Mouse (Mus musculus): Measurements from ENCODE around the gene Ndufb7. TPM values are rescaled to one million over a fixed set of nuclear protein-coding genes. Genes with fewer than 3 reads are reported as not detected.

Ndufb7 gene
- total RNA-seq, 1 experiment: 275 TPM

GRCm38 (mm10) chr8:83565731-83566375 is 618 bp upstream of the Ndufb7 start:
- Histone ChIP-seq H3K9ac (ENCODE audit: insufficient read depth, low read depth, low read length, poor library complexity, severe bottlenecking) (no peak overlapping the region), H3K36me3 (ENCODE audit: control insufficient read depth, insufficient read depth, low read length, poor library complexity, severe bottlenecking) (peaks cover 2% of the 10 kb centered on the region; the same call in 1 of the 2 replicates), H3K4me1 (ENCODE audit: control insufficient read depth in 2 of 2, insufficient read depth in 2 of 2, low read length in 2 of 2, poor library complexity in 1 of 2) (peaks cover 9 to 10% of the 10 kb centered on the region in 2 experiments; a peak in 3 of 4 replicates), H3K4me3 (ENCODE audit: insufficient read depth in 1 of 2, low read depth in 1 of 2, low read length in 2 of 2, poor library complexity in 1 of 2, severe bottlenecking in 1 of 2) (no peak overlapping the region), H3K9me3 (ENCODE audit: control insufficient read depth, insufficient read depth, low read depth, low read length) (no peaks in the 10 kb centered on the region), H3K27ac (ENCODE audit: insufficient read depth, low read depth, low read length, poor library complexity, severe bottlenecking) (no peak overlapping the region)
- in situ Hi-C loops (cut with MboI; ENCODE audit: low sequenced_read_pairs in 2 of 2, unreplicated experiment in 2 of 2): no loop called here
- TF ChIP-seq ZNF384 (IDR thresholded peaks at IDR 0.05; ENCODE audit: low read depth, low read length): no peak
- no peak for DNase-seq (ENCODE audit: low read depth, low spot score)

- Histone ChIP-seq H3K4me3 (ENCODE audit: insufficient read depth in 1 of 2, low read depth in 1 of 2, low read length in 2 of 2, poor library complexity in 1 of 2, severe bottlenecking in 1 of 2) (peak overlapping the region; percentile 90 to 97; a peak in 3 of 4 replicates), H3K9me3 (ENCODE audit: control insufficient read depth, insufficient read depth, low read depth, low read length) (no peaks in the 10 kb centered on the region), H3K36me3 (ENCODE audit: control insufficient read depth, insufficient read depth, low read length, poor library complexity, severe bottlenecking) (peaks cover 18% of the 10 kb centered on the region), H3K9ac (ENCODE audit: insufficient read depth, low read depth, low read length, poor library complexity, severe bottlenecking) (peak overlapping the region; percentile 97), H3K27ac (ENCODE audit: insufficient read depth, low read depth, low read length, poor library complexity, severe bottlenecking) (no peak overlapping the region), H3K4me1 (ENCODE audit: control insufficient read depth in 2 of 2, insufficient read depth in 2 of 2, low read length in 2 of 2, poor library complexity in 1 of 2) (peaks cover 9 to 10% of the 10 kb centered on the region in 2 experiments; a peak in 3 of 4 replicates)
- in situ Hi-C loops (cut with MboI; ENCODE audit: low sequenced_read_pairs in 2 of 2, unreplicated experiment in 2 of 2): no loop called here
- TF ChIP-seq ZNF384 (IDR thresholded peaks at IDR 0.05; ENCODE audit: low read depth, low read length) (no peak), ZC3H11A (IDR thresholded peaks at IDR 0.05; ENCODE audit: borderline replicate concordance, low read depth, low read length) (no peak), HCFC1 (IDR thresholded peaks at IDR 0.05; ENCODE audit: borderline replicate concordance, insufficient read depth, low read length) (no peak), CHD2 (IDR thresholded peaks at IDR 0.05; ENCODE audit: low read depth, low read length) (no peak), MAFK (IDR thresholded peaks at IDR 0.05; ENCODE audit: insufficient read depth, low read depth, low read length) (no peak)
- DNase-seq (ENCODE audit: low read depth, low spot score): no peak
Observed at GRCm38 (mm10) chr8:83567668-83568067, 1.2 kb downstream of the Ndufb7 start.

- H3K4me1 ChIP-seq (ENCODE audit: control insufficient read depth in 2 of 2, insufficient read depth in 2 of 2, low read length in 2 of 2, poor library complexity in 1 of 2): peaks cover 9 to 10% of the 10 kb centered on the region in 2 experiments; a peak in 3 of 4 replicates
- no peak overlapping the region for H3K27ac ChIP-seq (ENCODE audit: insufficient read depth, low read depth, low read length, poor library complexity, severe bottlenecking)
- peaks cover 22% of the 10 kb centered on the region for H3K36me3 ChIP-seq (ENCODE audit: control insufficient read depth, insufficient read depth, low read length, poor library complexity, severe bottlenecking)
- H3K9me3 ChIP-seq (ENCODE audit: control insufficient read depth, insufficient read depth, low read depth, low read length): no peaks in the 10 kb centered on the region
- TF ChIP-seq HCFC1 (IDR thresholded peaks at IDR 0.05; ENCODE audit: borderline replicate concordance, insufficient read depth, low read length) (no peak), CHD2 (IDR thresholded peaks at IDR 0.05; ENCODE audit: low read depth, low read length) (no peak), ZNF384 (IDR thresholded peaks at IDR 0.05; ENCODE audit: low read depth, low read length) (no peak), ZC3H11A (IDR thresholded peaks at IDR 0.05; ENCODE audit: borderline replicate concordance, low read depth, low read length) (no peak), MAFK (IDR thresholded peaks at IDR 0.05; ENCODE audit: insufficient read depth, low read depth, low read length) (no peak)
- no peak for DNase-seq (ENCODE audit: low read depth, low spot score)
- H3K4me3 ChIP-seq (ENCODE audit: insufficient read depth in 1 of 2, low read depth in 1 of 2, low read length in 2 of 2, poor library complexity in 1 of 2, severe bottlenecking in 1 of 2): no peak overlapping the region
- in situ Hi-C loops (cut with MboI; ENCODE audit: low sequenced_read_pairs in 2 of 2, unreplicated experiment in 2 of 2): no loop called here
- H3K9ac ChIP-seq (ENCODE audit: insufficient read depth, low read depth, low read length, poor library complexity, severe bottlenecking): no peak overlapping the region
Observed at GRCm38 (mm10) chr8:83568128-83568527, 1.7 kb downstream of the Ndufb7 start.

GRCm38 (mm10) chr8:83568755-83569154 is 2.3 kb downstream of the Ndufb7 start:
- no peak overlapping the region for H3K4me3 ChIP-seq (ENCODE audit: insufficient read depth in 1 of 2, low read depth in 1 of 2, low read length in 2 of 2, poor library complexity in 1 of 2, severe bottlenecking in 1 of 2)
- peaks cover 10 to 16% of the 10 kb centered on the region in 2 experiments; a peak in 3 of 4 replicates for H3K4me1 ChIP-seq (ENCODE audit: control insufficient read depth in 2 of 2, insufficient read depth in 2 of 2, low read length in 2 of 2, poor library complexity in 1 of 2)
- TF ChIP-seq MAFK (IDR thresholded peaks at IDR 0.05; ENCODE audit: insufficient read depth, low read depth, low read length) (no peak), ZNF384 (IDR thresholded peaks at IDR 0.05; ENCODE audit: low read depth, low read length) (no peak), ZC3H11A (IDR thresholded peaks at IDR 0.05; ENCODE audit: borderline replicate concordance, low read depth, low read length) (no peak), CHD2 (IDR thresholded peaks at IDR 0.05; ENCODE audit: low read depth, low read length) (no peak), HCFC1 (IDR thresholded peaks at IDR 0.05; ENCODE audit: borderline replicate concordance, insufficient read depth, low read length) (no peak)
- no peak for DNase-seq (ENCODE audit: low read depth, low spot score)
- H3K36me3 ChIP-seq (ENCODE audit: control insufficient read depth, insufficient read depth, low read length, poor library complexity, severe bottlenecking): peaks cover 28% of the 10 kb centered on the region
- in situ Hi-C loops (cut with MboI; ENCODE audit: low sequenced_read_pairs in 2 of 2, unreplicated experiment in 2 of 2): no loop called here
- no peak overlapping the region for H3K9ac ChIP-seq (ENCODE audit: insufficient read depth, low read depth, low read length, poor library complexity, severe bottlenecking)
- no peaks in the 10 kb centered on the region for H3K9me3 ChIP-seq (ENCODE audit: control insufficient read depth, insufficient read depth, low read depth, low read length)
- H3K27ac ChIP-seq (ENCODE audit: insufficient read depth, low read depth, low read length, poor library complexity, severe bottlenecking): no peak overlapping the region
